Mouse (Mus musculus): ENCODE results near the gene Ppm1n.

Ppm1n gene

GRCm38 (mm10) chr7:19306819-19307738, 27.2 kb upstream of the Ppm1n start:
- peak; percentile 76 for DNase-seq

- no peak for DNase-seq
These were observed 26.2 kb upstream of the Ppm1n start for GRCm38 (mm10) chr7:19305796-19306765.

GRCm38 (mm10) chr7:19305413-19305735, 25.5 kb upstream of the Ppm1n start:
- DNase-seq: no peak

GRCm38 (mm10) chr7:19304501-19305412, 24.9 kb upstream of the Ppm1n start:
- no peak for DNase-seq

GRCm38 (mm10) chr7:19303770-19304169, 23.9 kb upstream of the Ppm1n start:
- peak; percentile 81 for DNase-seq

- DNase-seq: no peak
These were observed 23.1 kb upstream of the Ppm1n start for GRCm38 (mm10) chr7:19303046-19303305.

GRCm38 (mm10) chr7:19302264-19303045, 22.6 kb upstream of the Ppm1n start:
- DNase-seq: no peak

- DNase-seq: no peak
These were observed 21.8 kb upstream of the Ppm1n start for GRCm38 (mm10) chr7:19301461-19302263.

- DNase-seq: peak; percentile 74
These were observed 20.9 kb upstream of the Ppm1n start for GRCm38 (mm10) chr7:19300501-19301421.

GRCm38 (mm10) chr7:19299194-19299593, 19.3 kb upstream of the Ppm1n start:
- DNase-seq: no peak

GRCm38 (mm10) chr7:19297794-19298193, 17.9 kb upstream of the Ppm1n start:
- no peak for DNase-seq

GRCm38 (mm10) chr7:19297034-19297433, 17.2 kb upstream of the Ppm1n start:
- DNase-seq: no peak

- DNase-seq: peak; percentile 94
These were observed 15.8 kb upstream of the Ppm1n start for GRCm38 (mm10) chr7:19295503-19296185.

- DNase-seq: no peak
These were observed 11.2 kb upstream of the Ppm1n start for GRCm38 (mm10) chr7:19290969-19291596.

- no peak for DNase-seq
These were observed 4.9 kb upstream of the Ppm1n start for GRCm38 (mm10) chr7:19284763-19285162.

GRCm38 (mm10) chr7:19283406-19283804, 3.5 kb upstream of the Ppm1n start:
- no peak for DNase-seq

GRCm38 (mm10) chr7:19282791-19283405, 3.0 kb upstream of the Ppm1n start:
- DNase-seq: peak; percentile 78

GRCm38 (mm10) chr7:19282385-19282784, 2.5 kb upstream of the Ppm1n start, which contains the start of gene Rtn2:
Gene Rtn2 (plus strand): TSS chr7:19282624.
- DNase-seq: peak; percentile 91

Measured in cerebellum, adult 11-12 months (tissue).